Mouse (Mus musculus): ENCODE results near the gene Pcsk1.

GRCm38 (mm10) chr13:75063947-75064346, 25.7 kb upstream of the Pcsk1 start:
- TF ChIP-seq POLR2A (IDR thresholded peaks at IDR 0.05; ENCODE audit: low read depth, low read length) (no peak), ETS1 (conservative IDR thresholded peaks at IDR 0.05; ENCODE audit: low read depth, low read length) (no peak), TBP (conservative IDR thresholded peaks at IDR 0.05; ENCODE audit: low read depth, low read length) (no peak), MEF2A (IDR thresholded peaks at IDR 0.05; ENCODE audit: borderline replicate concordance, low read depth, low read length) (no peak), POLR2AphosphoS2 (IDR thresholded peaks at IDR 0.05; ENCODE audit: low read depth, low read length) (no peak), CTCF (conservative IDR thresholded peaks at IDR 0.05 in 1 of 2, IDR thresholded peaks at IDR 0.05 in 1 of 2; ENCODE audit: low read depth in 2 of 2, low read length in 2 of 2) (no peak), TCF12 (IDR thresholded peaks at IDR 0.05; ENCODE audit: low read depth, low read length) (no peak), GABPA (IDR thresholded peaks at IDR 0.05; ENCODE audit: insufficient replicate concordance, low read depth, low read length) (no peak), EP300 (IDR thresholded peaks at IDR 0.05; ENCODE audit: low read length) (no peak), UBTF (IDR thresholded peaks at IDR 0.05; ENCODE audit: low read depth, low read length) (no peak)

Measured in CH12.LX (cell line).